Mouse (Mus musculus): ENCODE measurements at regions not wholly inside any gene's neighbourhood (a gene's known extent, or its start where the extent isn't known, plus 50 kb on each side); places are given as distances from the start of the nearest gene placed in this dataset.

- no peak for TF ChIP-seq MAFK (IDR thresholded peaks at IDR 0.05; ENCODE audit: insufficient read depth, low read depth, low read length)
- TF ChIP-seq CHD2 (IDR thresholded peaks at IDR 0.05; ENCODE audit: low read depth, low read length): no peak
- TF ChIP-seq ZNF384 (IDR thresholded peaks at IDR 0.05; ENCODE audit: low read depth, low read length): no peak
- no peak for TF ChIP-seq HCFC1 (IDR thresholded peaks at IDR 0.05; ENCODE audit: borderline replicate concordance, insufficient read depth, low read length)
Observed at GRCm38 (mm10) chr8:34315233-34315632, 203.7 kb upstream of the Gm10131 start.

Data from ES-E14 (cell line).